Mouse (Mus musculus): ENCODE data around the gene Ccdc171. TPM values are rescaled to one million over a fixed set of nuclear protein-coding genes. Genes with fewer than 3 reads are reported as not detected.

Gene Ccdc171
- polyA plus RNA-seq, 1 experiment from 2014 or later = 4.2 TPM

- Histone ChIP-seq H3K36me3 (ENCODE audit: control insufficient read depth, insufficient read depth, low read length) (no peaks in the 10 kb centered on the region), H3K27ac (ENCODE audit: low read depth, low read length) (no peak overlapping the region), H3K4me2 (no peak overlapping the region), H3K4me3 (ENCODE audit: low read depth, low read length) (no peak overlapping the region), H3K27me3 (replicated peaks; ENCODE audit: control insufficient read depth, insufficient read depth, low read length) (no peaks in the 10 kb centered on the region), H3K4me1 (replicated peaks; ENCODE audit: control insufficient read depth, insufficient read depth, low read length) (no peaks in the 10 kb centered on the region), H3K9me3 (ENCODE audit: control insufficient read depth, low read length) (no peaks in the 10 kb centered on the region), H3K9ac (ENCODE audit: low read depth, low read length) (no peak overlapping the region)
- WGBS = 54% methylated on average over 7 of the region's 7 CpGs
- no peak for ATAC-seq (replicated peaks; ENCODE audit: low FRiP score)
- no peak for DNase-seq (ENCODE audit: low spot score)
Measured at GRCm38 (mm10) chr4:83876600-83876999, 351.3 kb downstream of the Ccdc171 start.

- Histone ChIP-seq H3K36me3 (ENCODE audit: control insufficient read depth, insufficient read depth, low read length) (no peaks in the 10 kb centered on the region), H3K27ac (ENCODE audit: low read depth, low read length) (no peak overlapping the region), H3K4me2 (no peak overlapping the region), H3K9ac (ENCODE audit: low read depth, low read length) (no peak overlapping the region), H3K4me3 (ENCODE audit: low read depth, low read length) (no peak overlapping the region), H3K4me1 (replicated peaks; ENCODE audit: control insufficient read depth, insufficient read depth, low read length) (no peaks in the 10 kb centered on the region), H3K9me3 (ENCODE audit: control insufficient read depth, low read length) (no peaks in the 10 kb centered on the region), H3K27me3 (replicated peaks; ENCODE audit: control insufficient read depth, insufficient read depth, low read length) (no peaks in the 10 kb centered on the region)
- 83% methylated on average over 8 of the region's 8 CpGs for WGBS
- ATAC-seq (replicated peaks; ENCODE audit: low FRiP score) (no peak), DNase-seq (ENCODE audit: low spot score) (no peak)
Measured at GRCm38 (mm10) chr4:83878236-83878635, 352.9 kb downstream of the Ccdc171 start.

- H3K4me3 ChIP-seq (ENCODE audit: low read depth, low read length) = no peak overlapping the region
- H3K9me3 ChIP-seq (ENCODE audit: control insufficient read depth, low read length) = no peaks in the 10 kb centered on the region
- H3K27me3 ChIP-seq (replicated peaks; ENCODE audit: control insufficient read depth, insufficient read depth, low read length) = no peaks in the 10 kb centered on the region
- DNase-seq (ENCODE audit: low spot score) (no peak), ATAC-seq (replicated peaks; ENCODE audit: low FRiP score) (no peak)
- H3K4me2 ChIP-seq = no peak overlapping the region
- no peak overlapping the region; the same call in 1 of the 2 replicates for H3K27ac ChIP-seq (ENCODE audit: low read depth, low read length)
- 38% methylated on average over 13 of the region's 13 CpGs for WGBS
- no peaks in the 10 kb centered on the region for H3K36me3 ChIP-seq (ENCODE audit: control insufficient read depth, insufficient read depth, low read length)
- H3K9ac ChIP-seq (ENCODE audit: low read depth, low read length) = no peak overlapping the region
- H3K4me1 ChIP-seq (replicated peaks; ENCODE audit: control insufficient read depth, insufficient read depth, low read length) = no peaks in the 10 kb centered on the region
Measured at GRCm38 (mm10) chr4:83888459-83889054, 363.2 kb downstream of the Ccdc171 start.

- H3K9me3 ChIP-seq (ENCODE audit: control insufficient read depth, low read length) = no peaks in the 10 kb centered on the region
- H3K9ac ChIP-seq (ENCODE audit: low read depth, low read length) = no peak overlapping the region
- ATAC-seq (replicated peaks; ENCODE audit: low FRiP score) (no peak), DNase-seq (ENCODE audit: low spot score) (no peak)
- 84% methylated on average over 9 of the region's 9 CpGs for WGBS
- H3K4me3 ChIP-seq (ENCODE audit: low read depth, low read length) = no peak overlapping the region
- H3K4me2 ChIP-seq = no peak overlapping the region
- H3K4me1 ChIP-seq (replicated peaks; ENCODE audit: control insufficient read depth, insufficient read depth, low read length) = no peaks in the 10 kb centered on the region
- no peaks in the 10 kb centered on the region for H3K36me3 ChIP-seq (ENCODE audit: control insufficient read depth, insufficient read depth, low read length)
- H3K27ac ChIP-seq (ENCODE audit: low read depth, low read length) = no peak overlapping the region
- H3K27me3 ChIP-seq (replicated peaks; ENCODE audit: control insufficient read depth, insufficient read depth, low read length) = no peaks in the 10 kb centered on the region
Measured at GRCm38 (mm10) chr4:83902081-83902645, 376.8 kb downstream of the Ccdc171 start.

Other genes starting within 250 kb of the Ccdc171 start
- gene Ttc39b, start 201.3 kb upstream of the Ccdc171 start, polyA plus RNA-seq (2014; fragmentation: Nextera tagmentation; extraction: Ambion mirVana) = 5.1 and 5.6 TPM in 2 replicates
- 31.1 and 32.8 TPM in 2 replicates for gene Snapc3, start 107.8 kb upstream of the Ccdc171 start, polyA plus RNA-seq (2014; fragmentation: Nextera tagmentation; extraction: Ambion mirVana)
- gene Psip1, start 39.1 kb upstream of the Ccdc171 start, polyA plus RNA-seq (2014; fragmentation: Nextera tagmentation; extraction: Ambion mirVana) = 120 and 125 TPM in 2 replicates

Measured in liver, embryonic 11.5 days (tissue).